Comparison of ENCODE assay signal across 11 mouse cellular contexts in the genomic region with DNA sequence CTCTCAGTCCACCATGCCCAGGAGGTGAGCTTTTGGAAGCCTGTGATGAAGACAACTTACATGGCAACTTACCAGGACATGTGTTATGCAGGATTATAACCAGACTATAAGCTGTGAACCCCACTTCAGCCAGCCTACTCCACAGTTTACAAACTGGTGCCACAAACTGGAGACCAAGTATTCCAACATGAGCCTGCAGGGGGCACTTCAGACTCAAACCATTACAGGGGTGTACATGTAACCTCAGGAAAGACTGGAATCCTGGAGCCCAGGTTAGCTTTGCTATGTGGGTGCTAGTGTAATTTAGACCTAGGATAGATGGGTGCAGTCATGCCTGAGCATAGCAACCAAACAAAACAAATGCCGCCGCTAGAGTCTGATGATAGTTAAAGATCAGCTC.
DNase-seq lines count a peak whose midpoint lies in the region; ATAC-seq and TF ChIP-seq lines count a peak whose summit lies in the region.
"Had no signal": no experiment of that assay in that cellular context is flagged by ENCODE, and none has a peak within 500 bp of the region (broad histone marks: within the 10 kb centered on the region; RNA-seq: fewer than 3 reads in every experiment).

No protein-coding gene starts in this region.

- no peaks in the 10 kb centered on the region for H3K36me3 ChIP-seq in kidney, embryonic 16.5 days (ENCODE audit: insufficient read depth, low read length)
- H3K36me3 ChIP-seq in E14TG2a.4 (ENCODE audit: insufficient read depth, low read length) = no peaks in the 10 kb centered on the region
- H3K36me3 ChIP-seq in hindbrain, embryonic 11.5 days (ENCODE audit: control insufficient read depth, insufficient read depth, low read length) = no peaks in the 10 kb centered on the region
- H3K36me3 ChIP-seq in neural tube, embryonic 15.5 days = no peaks in the 10 kb centered on the region

- ATAC-seq in kidney, embryonic 16.5 days (ENCODE audit: low FRiP score, low TSS enrichment) = no peak
- ATAC-seq in hindbrain, embryonic 11.5 days (ENCODE audit: low FRiP score) = no peak
- no peak for ATAC-seq in neural tube, embryonic 15.5 days (ENCODE audit: low FRiP score)
- ATAC-seq: intestine, embryonic 16.5 days had no signal

- no peaks in the 10 kb centered on the region for H3K27me3 ChIP-seq in kidney, embryonic 16.5 days (ENCODE audit: insufficient read depth, low read length)
- H3K27me3 ChIP-seq in E14TG2a.4 (ENCODE audit: insufficient read depth, low read length) = no peaks in the 10 kb centered on the region
- no peaks in the 10 kb centered on the region for H3K27me3 ChIP-seq in hindbrain, embryonic 11.5 days (ENCODE audit: control insufficient read depth, insufficient read depth, low read length)
- no peaks in the 10 kb centered on the region for H3K27me3 ChIP-seq in neural tube, embryonic 15.5 days (replicated peaks)

- peak; percentile 20 to 29 for DNase-seq in cerebellum, postnatal 14 days
- DNase-seq in cerebellum, adult 9-11 months = no peak
- DNase-seq in kidney, adult 9 months = peak; percentile 40
- DNase-seq in brain, embryonic 14.5 days (ENCODE audit: low read depth) = no peak
- DNase-seq in hindbrain, embryonic 11.5 days (ENCODE audit: low spot score) = no peak
- DNase-seq: spleen, adult 18-20 months; thymus, adult 18-20 months had no signal

- H3K9ac ChIP-seq in kidney, embryonic 16.5 days (replicated peaks; ENCODE audit: low read length) = no peak overlapping the region
- H3K9ac ChIP-seq in hindbrain, embryonic 11.5 days (ENCODE audit: low read depth, low read length) = no peak overlapping the region
- no peak overlapping the region for H3K9ac ChIP-seq in neural tube, embryonic 15.5 days (replicated peaks)

- peak; percentile 46 for TF ChIP-seq CTCF in E14TG2a.4 (conservative IDR thresholded peaks at IDR 0.05; ENCODE audit: low read length)
- peak; percentile 34; the same call in 1 of the 2 replicates for TF ChIP-seq CTCF in brain, embryonic 14.5 days (IDR thresholded peaks at IDR 0.05; ENCODE audit: borderline replicate concordance, extremely low read depth, insufficient read depth, insufficient read length)

- H3K9me3 ChIP-seq in kidney, embryonic 16.5 days (ENCODE audit: low read length) = no peaks in the 10 kb centered on the region
- no peaks in the 10 kb centered on the region for H3K9me3 ChIP-seq in E14TG2a.4 (ENCODE audit: low read length)
- no peaks in the 10 kb centered on the region for H3K9me3 ChIP-seq in hindbrain, embryonic 11.5 days (ENCODE audit: control insufficient read depth, low read length)
- no peaks in the 10 kb centered on the region for H3K9me3 ChIP-seq in neural tube, embryonic 15.5 days (replicated peaks)

- no peaks in the 10 kb centered on the region for H3K4me1 ChIP-seq in kidney, embryonic 16.5 days (ENCODE audit: insufficient read depth, low read length)
- H3K4me1 ChIP-seq in E14TG2a.4 (replicated peaks; ENCODE audit: low read depth, low read length) = peaks cover 28% of the 10 kb centered on the region
- H3K4me1 ChIP-seq in hindbrain, embryonic 11.5 days (replicated peaks; ENCODE audit: control insufficient read depth, insufficient read depth, low read length) = no peaks in the 10 kb centered on the region
- no peaks in the 10 kb centered on the region for H3K4me1 ChIP-seq in neural tube, embryonic 15.5 days

- no peak for TF ChIP-seq POLR2A in brain, embryonic 14.5 days (IDR thresholded peaks at IDR 0.05; ENCODE audit: borderline replicate concordance, extremely low read depth, insufficient read depth, insufficient read length, poor library complexity, severe bottlenecking)

- H3K4me3 ChIP-seq in kidney, embryonic 16.5 days (ENCODE audit: low read length) = no peak overlapping the region
- no peak overlapping the region for H3K4me3 ChIP-seq in E14TG2a.4 (replicated peaks; ENCODE audit: low read length)
- no peak overlapping the region for H3K4me3 ChIP-seq in hindbrain, embryonic 11.5 days (ENCODE audit: low read depth, low read length)
- no peak overlapping the region for H3K4me3 ChIP-seq in neural tube, embryonic 15.5 days (replicated peaks)

- WGBS in kidney, embryonic 16.5 days = 97% methylated on average over 2 of the region's 2 CpGs
- WGBS in hindbrain, embryonic 11.5 days = 97% methylated on average over 2 of the region's 2 CpGs
- 94% methylated on average over 2 of the region's 2 CpGs for WGBS in neural tube, embryonic 15.5 days

- no peak overlapping the region for H3K27ac ChIP-seq in kidney, embryonic 16.5 days (ENCODE audit: low read length)
- no peak overlapping the region for H3K27ac ChIP-seq in hindbrain, embryonic 11.5 days (ENCODE audit: low read depth, low read length)
- H3K27ac ChIP-seq in neural tube, embryonic 15.5 days (replicated peaks) = no peak overlapping the region

- no peak overlapping the region for H3K4me2 ChIP-seq in kidney, embryonic 16.5 days (replicated peaks; ENCODE audit: low read depth, low read length)
- no peak overlapping the region for H3K4me2 ChIP-seq in hindbrain, embryonic 11.5 days (replicated peaks; ENCODE audit: low read depth, low read length)
- H3K4me2 ChIP-seq in neural tube, embryonic 15.5 days = no peak overlapping the region

Comparison
In these comparisons a context has a peak if more than half of its experiments do, and no peak if none do; other contexts are left out.
1. DNase-seq: peak in cerebellum, postnatal 14 days (2 of 2) and kidney, adult 9 months (single experiment); none in cerebellum, adult 9-11 months (single experiment), brain, embryonic 14.5 days (single experiment) and hindbrain, embryonic 11.5 days (single experiment).